Mouse (Mus musculus) midbrain, embryonic 10.5 days (tissue): Measurements from ENCODE around the gene Hspb9. TPM values are rescaled to one million over a fixed set of nuclear protein-coding genes. Genes with fewer than 3 reads are reported as not detected.

ENCODE experiments used
- DNase-seq: peaks from one replicate; pipeline ENCODE4 v3.0.0-alpha.2; 2017; ENCODE audit warnings: low spot score
- H3K27ac ChIP-seq: fragments of 300-500 bp; sonication (generic); replicated peaks from 2 replicates; pipeline ENCODE4 v1.5.1; 2016; ENCODE audit warnings: mild to moderate bottlenecking
- H3K27me3 ChIP-seq: fragments of 300-500 bp; sonication (generic); 2 replicates; pipeline ENCODE4 v1.6.1; 2016; ENCODE audit warnings: low read depth, mild to moderate bottlenecking; ENCODE audit not compliant: poor library complexity, severe bottlenecking
- H3K36me3 ChIP-seq: fragments of 300-500 bp; sonication (generic); 2 replicates; pipeline ENCODE4 v1.6.1; 2016; ENCODE audit warnings: mild to moderate bottlenecking, moderate library complexity
- H3K4me1 ChIP-seq: fragments of 300-500 bp; sonication (generic); 2 replicates; pipeline ENCODE4 v1.6.1; 2016
- H3K4me3 ChIP-seq: fragments of 300-500 bp; sonication (generic); 2 replicates; pipeline ENCODE4 v1.5.1; 2016; ENCODE audit warnings: mild to moderate bottlenecking, moderate library complexity
- H3K9me3 ChIP-seq: fragments of 300-500 bp; sonication (generic); replicated peaks from 2 replicates; pipeline ENCODE4 v1.6.1; 2016; ENCODE audit warnings: mild to moderate bottlenecking
- WGBS: fragments of 180-500 bp; shearing (Covaris S2); methylation state at CpG from one replicate; pipeline ENCODE4 v1.1.7; 2016; 5-methylcytosine and 5-hydroxymethylcytosine counted together
- polyA plus RNA-seq: library from polyadenylated mRNA; unstranded; fragments of >200 nt; fragmentation: Nextera tagmentation; extraction: Ambion mirVana; gene quantifications from 2 replicates; pipeline ENCODE4 v1.2.1, GENCODE M21; 2016

Gene Hspb9
- polyA plus RNA-seq, 1 experiment from 2014 or later, result 0.26 TPM

DNA sequence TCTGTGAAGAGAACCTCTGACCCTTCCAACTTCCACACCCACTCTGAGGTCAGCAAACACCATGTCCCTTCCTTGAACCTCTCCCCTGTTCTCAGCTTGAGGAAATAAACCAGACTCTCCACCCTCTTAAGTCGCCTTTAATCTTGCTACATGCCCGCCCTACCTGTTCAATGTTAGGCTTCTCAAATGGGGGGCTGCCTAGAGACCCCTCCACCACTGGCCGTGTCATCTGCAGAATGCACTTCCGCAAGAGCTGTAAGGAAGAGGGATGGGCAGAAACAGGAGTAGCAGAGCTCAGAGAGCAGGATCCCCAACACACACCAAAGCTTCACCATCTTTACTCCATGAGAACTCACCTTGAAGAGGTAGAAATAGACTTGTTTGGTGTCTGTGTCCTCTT, 2.7 kb upstream of the Hspb9 start:
- Histone ChIP-seq H3K36me3 (peaks cover 61% of the 10 kb centered on the region), H3K4me3 (peak overlapping the region; percentile 91; the same call in 1 of the 2 replicates), H3K27me3 (no peaks in the 10 kb centered on the region), H3K4me1 (peaks cover 50% of the 10 kb centered on the region), H3K9me3 (no peaks in the 10 kb centered on the region), H3K27ac (no peak overlapping the region)
- 94% methylated on average over 4 of the region's 4 CpGs for WGBS
- DNase-seq, result no peak

DNA sequence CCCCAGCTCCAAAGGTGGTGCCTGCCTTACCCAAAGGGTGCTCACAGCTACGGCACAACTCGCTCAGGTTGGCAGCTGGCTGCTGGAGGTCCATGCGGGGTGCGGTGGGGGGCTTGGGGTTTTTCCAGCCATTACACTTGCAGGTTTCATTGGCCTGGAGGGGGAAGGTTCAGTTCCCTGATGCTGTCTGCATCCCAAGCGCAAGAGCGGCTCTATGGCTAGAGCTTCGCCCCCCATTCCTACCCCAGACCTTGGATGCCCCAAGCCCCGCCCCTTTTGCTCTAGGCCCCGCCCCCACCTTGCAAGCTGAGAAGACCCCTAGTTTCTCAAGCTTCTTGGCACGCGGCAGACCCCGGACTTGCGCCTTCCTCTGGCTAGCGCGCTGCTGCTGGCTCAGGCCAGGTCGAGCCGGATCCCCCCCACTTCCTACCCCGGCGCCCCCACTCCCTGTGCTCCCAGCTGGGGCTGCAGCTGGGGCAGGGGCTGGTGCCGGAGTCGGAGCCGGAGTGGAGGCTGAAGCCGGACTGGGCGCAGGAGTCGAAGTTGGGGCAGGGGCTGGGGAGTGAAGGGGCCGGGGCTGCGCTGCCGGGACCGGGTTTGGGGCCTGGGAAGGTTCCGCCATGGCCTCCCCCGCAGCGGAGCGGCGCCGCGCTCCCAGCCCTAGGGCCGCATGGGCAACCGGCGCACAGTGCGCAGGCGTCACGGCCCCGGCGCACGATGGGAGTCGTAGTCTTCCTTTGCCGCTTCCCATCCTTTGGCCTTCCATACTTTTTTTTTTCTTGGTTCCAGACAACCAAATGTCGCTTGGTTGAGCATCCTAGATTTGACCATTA, 1.7 kb upstream of the Hspb9 start, which contains the start of gene Kat2a:
TSS of gene Kat2a (minus strand) at position 683 of the 833 bp plus-strand sequence.
- H3K4me1 ChIP-seq, result peaks cover 50% of the 10 kb centered on the region
- WGBS, result 3% methylated on average over 48 of the region's 48 CpGs

GRCm38 (mm10) chr11:100713174-100713573, 476 bp upstream of the Hspb9 start:
- no peak for DNase-seq
- Histone ChIP-seq H3K4me1 (peaks cover 50% of the 10 kb centered on the region), H3K27me3 (no peaks in the 10 kb centered on the region), H3K36me3 (peaks cover 61% of the 10 kb centered on the region), H3K27ac (peak overlapping the region; percentile 98), H3K9me3 (no peaks in the 10 kb centered on the region), H3K4me3 (peak overlapping the region; percentile 42)
- 52% methylated on average over 4 of the region's 4 CpGs for WGBS

More for the DNA sequence above, 1.7 kb upstream of the Hspb9 start, which contains the start of gene Kat2a:
- Histone ChIP-seq H3K4me3 (peak within 1 kb of the TSS; percentile 91), H3K36me3 (peaks cover 61% of the 10 kb centered on the region), H3K27ac (peak within 1 kb of the TSS; percentile 98), H3K27me3 (no peaks in the 10 kb centered on the region), H3K9me3 (no peaks in the 10 kb centered on the region)
- peak; percentile 81 for DNase-seq

DNA sequence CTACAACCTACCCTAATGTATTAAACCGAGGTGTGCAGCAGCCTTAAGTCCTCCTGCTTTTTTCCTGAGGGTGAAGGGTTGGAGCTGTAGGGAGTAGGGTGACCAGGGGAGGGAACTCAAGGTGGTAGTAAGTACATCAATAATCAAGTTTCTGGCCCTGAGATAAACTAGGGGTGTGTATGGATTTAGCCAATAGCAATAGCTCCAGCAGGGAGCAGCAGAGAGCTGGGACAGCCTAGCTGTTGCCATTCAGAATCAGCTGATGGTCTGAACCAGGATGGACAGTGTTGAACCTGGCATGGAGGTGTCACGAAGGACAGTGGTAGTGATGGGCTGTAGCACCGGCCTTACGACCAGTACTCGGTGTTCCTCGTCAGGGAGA, 875 bp downstream of the Hspb9 start:
- H3K27me3 ChIP-seq, result no peaks in the 10 kb centered on the region
- H3K4me1 ChIP-seq, result peaks cover 50% of the 10 kb centered on the region
- H3K4me3 ChIP-seq, result peak overlapping the region; percentile 42
- DNase-seq, result peak; percentile 68
- peak overlapping the region; percentile 98 for H3K27ac ChIP-seq
- peaks cover 61% of the 10 kb centered on the region for H3K36me3 ChIP-seq
- no peaks in the 10 kb centered on the region for H3K9me3 ChIP-seq
- 46% methylated on average over 6 of the region's 6 CpGs for WGBS

GRCm38 (mm10) chr11:100714948-100715347, 1.3 kb downstream of the Hspb9 start:
- DNase-seq, result no peak
- WGBS, result 85% methylated on average over 6 of the region's 6 CpGs
- Histone ChIP-seq H3K27ac (no peak overlapping the region), H3K36me3 (peaks cover 61% of the 10 kb centered on the region), H3K27me3 (no peaks in the 10 kb centered on the region), H3K4me3 (no peak overlapping the region), H3K9me3 (no peaks in the 10 kb centered on the region), H3K4me1 (peaks cover 50% of the 10 kb centered on the region)

GRCm38 (mm10) chr11:100716649-100717048, 3.0 kb downstream of the Hspb9 start:
- Histone ChIP-seq H3K4me1 (peaks cover 52% of the 10 kb centered on the region), H3K9me3 (no peaks in the 10 kb centered on the region), H3K4me3 (no peak overlapping the region), H3K27me3 (no peaks in the 10 kb centered on the region), H3K27ac (no peak overlapping the region), H3K36me3 (peaks cover 54% of the 10 kb centered on the region)
- DNase-seq, result no peak
- WGBS, result 89% methylated on average over 3 of the region's 3 CpGs

- Histone ChIP-seq H3K36me3 (peaks cover 54% of the 10 kb centered on the region), H3K27me3 (no peaks in the 10 kb centered on the region), H3K9me3 (no peaks in the 10 kb centered on the region), H3K4me3 (no peak overlapping the region), H3K27ac (no peak overlapping the region), H3K4me1 (peaks cover 45% of the 10 kb centered on the region)
- DNase-seq, result no peak
- 94% methylated on average over 7 of the region's 7 CpGs for WGBS
These were observed 4.8 kb downstream of the Hspb9 start for GRCm38 (mm10) chr11:100718462-100718861.

DNA sequence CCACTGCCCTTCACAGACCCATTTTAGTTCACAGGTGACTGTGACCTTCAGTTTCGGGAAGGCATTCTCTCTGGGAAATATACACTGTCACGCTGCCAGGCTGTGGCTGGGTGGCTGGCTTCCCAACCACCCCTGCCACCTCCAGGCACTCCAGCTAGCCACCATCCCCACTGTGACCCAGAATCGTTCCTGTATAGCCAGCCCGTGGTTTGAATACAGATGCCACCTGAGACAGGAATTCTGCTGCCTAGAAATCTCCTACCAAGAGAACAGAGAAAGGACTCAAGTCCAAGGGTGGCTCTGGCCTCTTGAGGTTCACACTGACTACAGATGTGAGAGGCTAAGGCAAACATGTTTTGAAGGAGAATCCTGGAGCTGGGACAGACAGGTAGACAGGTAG, 5.2 kb downstream of the Hspb9 start:
- 95% methylated on average over 4 of the region's 4 CpGs for WGBS

GRCm38 (mm10) chr11:100719312-100719711, 5.7 kb downstream of the Hspb9 start:
- Histone ChIP-seq H3K27me3 (no peaks in the 10 kb centered on the region), H3K4me1 (peaks cover 37% of the 10 kb centered on the region), H3K27ac (no peak overlapping the region), H3K9me3 (no peaks in the 10 kb centered on the region), H3K36me3 (peaks cover 54% of the 10 kb centered on the region), H3K4me3 (no peak overlapping the region)
- WGBS, result 89% methylated on average over 3 of the region's 3 CpGs
- no peak for DNase-seq

More for the DNA sequence above, 5.2 kb downstream of the Hspb9 start:
- H3K9me3 ChIP-seq, result no peaks in the 10 kb centered on the region
- H3K36me3 ChIP-seq, result peaks cover 54% of the 10 kb centered on the region
- no peak overlapping the region for H3K4me3 ChIP-seq
- no peaks in the 10 kb centered on the region for H3K27me3 ChIP-seq
- no peak for DNase-seq
- peaks cover 41% of the 10 kb centered on the region for H3K4me1 ChIP-seq
- no peak overlapping the region for H3K27ac ChIP-seq

- H3K9me3 ChIP-seq, result no peaks in the 10 kb centered on the region
- H3K4me1 ChIP-seq, result peaks cover 34% of the 10 kb centered on the region
- 89% methylated on average over 11 of the region's 11 CpGs for WGBS
- H3K4me3 ChIP-seq, result no peak overlapping the region
- peaks cover 53% of the 10 kb centered on the region for H3K36me3 ChIP-seq
- H3K27ac ChIP-seq, result no peak overlapping the region
- DNase-seq, result no peak
- no peaks in the 10 kb centered on the region for H3K27me3 ChIP-seq
These were observed 6.2 kb downstream of the Hspb9 start for GRCm38 (mm10) chr11:100719893-100720292.

- 83% methylated on average over 5 of the region's 5 CpGs for WGBS
These were observed 6.7 kb downstream of the Hspb9 start for GRCm38 (mm10) chr11:100720345-100720744.

GRCm38 (mm10) chr11:100721254-100721653, 7.6 kb downstream of the Hspb9 start:
- Histone ChIP-seq H3K4me3 (no peak overlapping the region), H3K4me1 (peaks cover 27% of the 10 kb centered on the region), H3K27me3 (no peaks in the 10 kb centered on the region), H3K9me3 (no peaks in the 10 kb centered on the region), H3K27ac (peak overlapping the region; percentile 35), H3K36me3 (peaks cover 41% of the 10 kb centered on the region)
- 71% methylated on average over 4 of the region's 4 CpGs for WGBS
- DNase-seq, result no peak

More at GRCm38 (mm10) chr11:100720345-100720744, 6.7 kb downstream of the Hspb9 start:
- Histone ChIP-seq H3K36me3 (peaks cover 50% of the 10 kb centered on the region), H3K27ac (peak overlapping the region; percentile 35; the same call in 1 of the 2 replicates), H3K9me3 (no peaks in the 10 kb centered on the region), H3K27me3 (no peaks in the 10 kb centered on the region), H3K4me1 (peaks cover 30% of the 10 kb centered on the region), H3K4me3 (no peak overlapping the region)
- no peak for DNase-seq
